Mouse (Mus musculus) colon, adult 2 months (tissue): ENCODE measurements around the gene Boll. TPM values are rescaled to one million over a fixed set of nuclear protein-coding genes. Genes with fewer than 3 reads are reported as not detected.

Source experiments
- polyA plus RNA-seq: library from polyadenylated mRNA; depleted of rRNA; stranded (reverse); fragments of >200 nt; gene quantifications from 2 replicates; pipeline ENCODE4 v1.2.3, GENCODE M21; 2012; rRNA removed

The Boll gene
- 0.16 TPM in 1 of 2 replicates, not detected in the other for polyA plus RNA-seq

DNA sequence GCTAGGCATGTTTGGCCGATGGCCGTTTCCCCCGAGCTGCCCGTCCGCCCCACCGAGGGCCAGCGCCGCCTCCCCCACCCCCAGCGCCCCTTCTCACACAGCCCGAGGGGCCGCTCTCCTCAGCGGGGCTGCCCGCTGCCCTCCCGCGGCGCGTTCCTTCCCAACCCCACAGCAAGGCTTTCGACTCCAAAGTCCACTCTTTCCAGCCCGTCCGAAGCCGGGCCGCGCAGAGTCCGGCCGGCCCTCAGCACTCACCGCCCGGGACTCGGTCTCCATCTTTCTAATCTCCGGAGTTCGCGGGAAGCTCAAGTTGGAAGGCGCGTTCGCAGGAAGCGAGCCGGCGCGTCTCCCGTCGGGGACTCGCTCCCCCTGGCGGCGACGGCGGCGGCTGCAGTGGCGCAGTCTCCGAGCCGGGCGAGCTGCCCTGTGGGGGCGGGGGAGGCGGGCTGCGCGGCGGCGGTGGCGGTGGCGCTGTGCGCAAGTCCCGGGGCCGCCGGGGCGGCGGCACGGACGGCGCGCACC, at the start of gene Boll:
Gene Boll (minus strand): TSS at position 426 of the 522 bp plus-strand sequence.

DNA sequence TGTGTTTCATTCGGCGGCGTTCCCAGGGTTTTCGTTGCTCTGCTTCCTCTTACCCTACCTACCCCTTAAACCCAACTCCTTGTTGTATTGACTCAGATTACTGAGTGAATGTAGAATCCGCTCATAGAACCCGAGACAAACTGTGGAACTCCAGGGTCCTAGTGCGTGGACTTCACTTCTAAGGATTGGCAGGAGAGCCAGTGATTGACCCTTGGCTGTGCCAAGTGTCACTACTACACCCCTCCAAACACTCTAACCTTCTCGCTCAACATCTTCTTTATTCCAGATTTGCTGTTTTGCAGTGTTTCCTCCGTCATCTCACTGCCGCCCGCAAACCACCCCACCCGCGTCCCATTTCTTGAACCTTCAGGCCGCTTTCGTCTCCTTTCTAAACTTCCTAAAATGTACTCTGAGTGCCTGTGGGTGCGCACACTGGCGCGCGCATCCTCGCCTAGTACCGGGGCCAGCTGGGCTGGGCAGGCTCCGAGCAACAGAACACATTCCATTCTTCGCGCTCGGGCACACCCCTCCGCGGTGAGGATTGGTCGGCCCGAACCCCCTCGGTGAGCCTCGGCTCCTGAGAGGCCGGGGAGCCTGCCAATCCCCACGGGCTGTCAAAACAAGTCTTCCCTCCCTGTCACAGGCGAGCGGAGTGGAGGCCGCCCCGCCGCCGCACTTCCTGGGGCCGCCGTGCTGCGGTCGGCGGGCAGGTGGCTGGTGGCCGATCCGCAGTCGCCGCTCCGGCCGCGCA, 42.2 kb upstream of the Boll start, which contains the start of gene Plcl1:
Gene Plcl1 (plus strand): TSS at position 650 of the 751 bp plus-strand sequence.

GRCm38 (mm10) chr1:55236890-55237642, 126.2 kb downstream of the Boll start, which contains the start of gene Mars2:
TSS of gene Mars2 (plus strand) at chr1:55237177.

DNA sequence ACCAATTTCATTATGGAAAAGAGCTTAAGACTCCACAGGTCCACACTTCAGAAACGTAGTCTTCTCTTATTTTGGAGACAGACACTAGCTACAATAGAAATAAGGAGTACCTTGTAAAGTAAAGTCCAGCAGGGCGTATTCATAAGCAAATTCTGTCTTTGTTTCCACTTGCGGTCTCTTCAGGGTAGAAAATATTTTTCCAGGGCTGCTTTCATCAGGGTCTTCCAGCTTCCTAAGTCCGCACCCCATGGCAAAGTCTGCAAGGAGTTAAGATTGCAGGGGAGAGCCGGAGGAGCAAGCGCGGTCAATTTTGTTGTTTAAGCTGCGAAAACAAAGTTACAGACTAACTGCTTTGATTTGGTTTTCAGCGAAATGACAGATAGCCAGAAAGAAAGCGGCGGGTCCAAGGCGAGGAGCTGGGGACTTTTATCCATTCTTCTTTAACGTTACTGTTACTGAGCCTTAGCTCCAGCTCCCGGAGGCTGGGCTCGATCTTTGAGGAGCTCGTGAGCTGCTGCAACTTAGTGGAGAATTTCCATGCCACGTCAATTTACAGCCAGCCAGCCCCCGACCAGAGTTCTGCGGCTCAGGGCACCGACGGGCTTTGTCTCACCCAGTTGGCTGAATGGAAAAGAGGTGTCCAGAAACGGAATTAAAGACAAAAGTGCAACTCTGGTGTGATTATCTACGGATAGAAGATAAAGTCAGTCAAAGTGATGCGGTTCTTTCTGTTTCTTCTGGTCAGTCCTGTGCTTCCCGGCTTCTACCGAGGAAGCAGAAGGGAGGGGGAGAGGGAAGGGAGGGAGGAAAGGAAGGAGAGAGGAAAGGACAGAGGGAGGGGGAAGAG, 137.0 kb downstream of the Boll start, which contains the start of gene Rftn2:
Gene Rftn2 (minus strand): TSS at position 772 of the 847 bp plus-strand sequence.

Other genes with a start within 250 kb of the Boll start
- 5.7 and 6.4 TPM in 2 replicates for gene Mob4, start 232.2 kb downstream of the Boll start, polyA plus RNA-seq
- 2.1 and 2.2 TPM in 2 replicates for gene Rftn2, start 136.7 kb downstream of the Boll start, polyA plus RNA-seq
- 2.4 and 2.8 TPM in 2 replicates for gene Mars2, start 126.3 kb downstream of the Boll start, polyA plus RNA-seq
- 0.90 and 1.1 TPM in 2 replicates for gene Plcl1, start 42.5 kb upstream of the Boll start, polyA plus RNA-seq